Mouse (Mus musculus) midbrain, postnatal 0 days (tissue): Measurements from ENCODE around the gene Cacnb1. TPM values are rescaled to one million over a fixed set of nuclear protein-coding genes. Genes with fewer than 3 reads are reported as not detected.

ENCODE experiments used
- ATAC-seq: fragments of 200-750 bp; cut with Nextera tagmentation; 2 replicates; pipeline ENCODE4 v1.8.0; 2017; ENCODE audit warnings: moderate number of reproducible peaks, mild to moderate bottlenecking, moderate TSS enrichment, moderate library complexity; ENCODE audit not compliant: low FRiP score
- DNase-seq: peaks from one replicate; pipeline ENCODE4 v3.0.0-alpha.2; 2015; ENCODE audit warnings: low spot score
- H3K27ac ChIP-seq: fragments of 300-500 bp; sonication (generic); 2 replicates; pipeline ENCODE4 v1.5.1; 2014; ENCODE audit warnings: low read depth, mild to moderate bottlenecking, low read length, mixed read lengths
- H3K27me3 ChIP-seq: fragments of 300-500 bp; sonication (generic); 2 replicates; pipeline ENCODE4 v1.6.1; 2014; ENCODE audit warnings: low read length, control low read depth, mixed read lengths; ENCODE audit not compliant: insufficient read depth
- H3K36me3 ChIP-seq: fragments of 300-500 bp; sonication (generic); 2 replicates; pipeline ENCODE4 v1.6.1; 2014; ENCODE audit warnings: low read length, control low read depth, mixed read lengths; ENCODE audit not compliant: insufficient read depth
- H3K4me1 ChIP-seq: fragments of 300-500 bp; sonication (generic); 2 replicates; pipeline ENCODE4 v1.6.1; 2014; ENCODE audit warnings: mild to moderate bottlenecking, control low read depth, antibody characterized with exemption, low read length, mixed read lengths; ENCODE audit not compliant: insufficient read depth
- H3K4me2 ChIP-seq: fragments of 300-500 bp; sonication (generic); 2 replicates; pipeline ENCODE4 v1.6.1; 2014; ENCODE audit warnings: low read depth, mild to moderate bottlenecking, low read length, mixed read lengths; ENCODE audit not compliant: poor library complexity, severe bottlenecking
- H3K4me3 ChIP-seq: fragments of 300-500 bp; sonication (generic); 2 replicates; pipeline ENCODE4 v1.5.1; 2014; ENCODE audit warnings: low read depth, mild to moderate bottlenecking, low read length, moderate library complexity
- H3K9ac ChIP-seq: fragments of 300-500 bp; sonication (generic); replicated peaks from 2 replicates; pipeline ENCODE4 v1.6.1; 2014; ENCODE audit warnings: mild to moderate bottlenecking, low read length, moderate library complexity, mixed read lengths; ENCODE audit not compliant: poor library complexity, severe bottlenecking
- H3K9me3 ChIP-seq: fragments of 300-500 bp; sonication (generic); 2 replicates; pipeline ENCODE4 v1.6.1; 2016; ENCODE audit warnings: low read length, control low read depth
- CTCF ChIP-seq: IDR thresholded peaks from 2 replicates; pipeline ENCODE4 v1.5.1; 2016; ENCODE audit warnings: antibody characterized with exemption, mild to moderate bottlenecking
- WGBS: fragments of 180-500 bp; shearing (Covaris S2); extraction: QIAGEN DNeasy Blood & Tissue Kit; methylation state at CpG from one replicate; pipeline ENCODE4 v1.1.7; 2014; 5-methylcytosine and 5-hydroxymethylcytosine counted together
- polyA plus RNA-seq: library from polyadenylated mRNA; unstranded; fragments of >200 nt; fragmentation: Nextera tagmentation; extraction: Ambion mirVana; gene quantifications from 2 replicates; pipeline ENCODE4 v1.2.1, GENCODE M21; 2015
- total RNA-seq: library from RNA; depleted of rRNA; stranded (reverse); fragments of >200 nt; gene quantifications from 2 replicates; pipeline ENCODE4 v1.2.3, GENCODE M21; 2014

The Cacnb1 gene
- total and polyA plus RNA-seq, 2 experiments from 2014 or later, result 63.2 to 96.4 TPM

DNA sequence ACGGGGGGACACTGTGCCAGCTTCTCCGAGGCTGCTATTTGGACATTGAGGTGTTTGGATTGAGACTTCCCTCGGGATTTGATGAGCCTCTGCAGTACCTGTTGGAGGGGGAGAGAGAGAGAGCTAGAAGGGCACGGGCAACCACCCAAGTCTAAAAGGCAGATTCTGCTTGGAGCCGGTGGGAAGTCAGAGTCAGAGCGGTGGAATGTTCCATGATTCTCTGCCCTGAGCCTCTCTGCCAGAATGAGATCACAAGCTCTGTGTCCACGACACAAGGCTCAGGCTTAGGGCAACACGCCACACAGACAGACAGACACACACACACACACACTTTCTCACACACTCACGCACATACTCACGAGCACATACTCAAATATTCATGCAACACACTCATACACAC lies 17.1 kb downstream of the Cacnb1 start:
- TF ChIP-seq CTCF, result no peak
- Histone ChIP-seq H3K9me3 (no peaks in the 10 kb centered on the region), H3K9ac (no peak overlapping the region), H3K4me1 (no peaks in the 10 kb centered on the region), H3K27me3 (no peaks in the 10 kb centered on the region), H3K36me3 (peaks cover 52% of the 10 kb centered on the region), H3K4me3 (no peak overlapping the region), H3K27ac (no peak overlapping the region), H3K4me2 (no peak overlapping the region)
- DNase-seq (no peak), ATAC-seq (no peak)
- 81% methylated on average over 10 of the region's 10 CpGs for WGBS

- DNase-seq, result no peak
- Histone ChIP-seq H3K4me1 (no peaks in the 10 kb centered on the region), H3K27me3 (no peaks in the 10 kb centered on the region), H3K4me2 (no peak overlapping the region), H3K9ac (no peak overlapping the region), H3K36me3 (peaks cover 46% of the 10 kb centered on the region), H3K9me3 (no peaks in the 10 kb centered on the region), H3K27ac (no peak overlapping the region), H3K4me3 (no peak overlapping the region)
- no peak for ATAC-seq
- TF ChIP-seq CTCF, result no peak
- WGBS, result 56% methylated on average over 13 of the region's 13 CpGs
These were observed 17.8 kb downstream of the Cacnb1 start for GRCm38 (mm10) chr11:98005076-98005475.

DNA sequence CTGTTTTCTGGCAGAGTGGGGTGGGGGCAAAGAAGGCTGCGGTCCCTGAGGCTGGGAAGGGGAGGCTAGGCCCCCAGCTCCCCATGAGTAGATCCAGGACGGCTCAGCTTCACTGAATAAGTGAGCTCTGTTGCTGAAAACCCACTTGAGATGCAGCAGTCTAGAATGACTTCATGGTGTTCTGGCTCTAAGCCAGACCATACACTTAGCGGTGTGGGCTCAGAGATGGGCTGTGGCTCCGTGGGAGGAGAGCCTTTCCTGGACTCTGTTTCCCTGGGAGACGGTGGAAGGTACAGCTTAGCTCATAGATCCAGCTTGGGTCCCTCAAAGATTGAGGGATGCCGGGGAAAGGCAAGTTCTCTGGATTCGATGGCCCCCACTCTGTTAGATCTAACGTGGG lies 18.7 kb downstream of the Cacnb1 start:
- Histone ChIP-seq H3K36me3 (peaks cover 37% of the 10 kb centered on the region), H3K27me3 (no peaks in the 10 kb centered on the region), H3K4me3 (no peak overlapping the region), H3K4me2 (no peak overlapping the region), H3K9me3 (no peaks in the 10 kb centered on the region), H3K27ac (0 out of 2 replicates have a peak overlapping the region, but pooled peaks have one; percentile 12), H3K4me1 (no peaks in the 10 kb centered on the region), H3K9ac (no peak overlapping the region)
- ATAC-seq (no peak), DNase-seq (no peak)
- TF ChIP-seq CTCF, result no peak
- 69% methylated on average over 8 of the region's 8 CpGs for WGBS

DNA sequence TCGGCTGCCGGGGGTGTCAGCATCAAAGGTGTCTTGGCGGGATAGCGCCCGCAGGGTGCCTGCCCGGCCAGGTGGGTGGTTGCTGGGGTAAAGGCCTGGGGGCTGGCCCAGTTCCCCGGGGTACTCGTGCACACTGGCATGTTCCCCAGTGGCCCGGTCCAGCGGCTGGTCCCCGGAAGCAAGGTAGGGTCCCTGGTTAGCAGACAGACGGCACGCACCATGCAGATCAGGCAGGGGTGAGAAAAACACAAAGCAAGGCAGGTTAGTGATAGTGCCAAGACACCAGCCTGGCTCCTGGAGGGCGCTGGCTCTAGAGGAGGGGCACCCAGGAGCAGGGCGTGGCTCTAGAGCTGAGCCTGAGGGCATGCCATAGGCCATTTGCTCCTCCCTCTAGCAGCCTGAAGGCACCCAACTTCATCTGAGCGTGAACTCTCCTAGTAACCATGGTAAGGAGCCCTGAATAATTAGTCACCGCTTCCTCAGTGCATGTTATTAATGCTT lies 19.6 kb downstream of the Cacnb1 start:
- Histone ChIP-seq H3K4me2 (no peak overlapping the region), H3K4me1 (no peaks in the 10 kb centered on the region), H3K4me3 (no peak overlapping the region), H3K27me3 (no peaks in the 10 kb centered on the region), H3K9ac (no peak overlapping the region), H3K36me3 (peaks cover 32% of the 10 kb centered on the region), H3K27ac (no peak overlapping the region), H3K9me3 (no peaks in the 10 kb centered on the region)
- no peak for TF ChIP-seq CTCF
- WGBS, result 47% methylated on average over 17 of the region's 17 CpGs
- ATAC-seq (no peak), DNase-seq (no peak)

- H3K27me3 ChIP-seq, result no peaks in the 10 kb centered on the region
- peak; percentile 78 for DNase-seq
- TF ChIP-seq CTCF, result peak; percentile 80
- no peaks in the 10 kb centered on the region for H3K9me3 ChIP-seq
- no peak overlapping the region for H3K4me3 ChIP-seq
- H3K27ac ChIP-seq, result no peak overlapping the region
- no peaks in the 10 kb centered on the region for H3K4me1 ChIP-seq
- WGBS, result 25% methylated on average over 12 of the region's 12 CpGs
- H3K4me2 ChIP-seq, result no peak overlapping the region
- H3K9ac ChIP-seq, result no peak overlapping the region
- H3K36me3 ChIP-seq, result peaks cover 30% of the 10 kb centered on the region
- ATAC-seq, result no peak
These were observed 20.2 kb downstream of the Cacnb1 start for GRCm38 (mm10) chr11:98002627-98003026.

- Histone ChIP-seq H3K36me3 (peaks cover 25% of the 10 kb centered on the region), H3K4me3 (no peak overlapping the region), H3K9ac (no peak overlapping the region), H3K27me3 (no peaks in the 10 kb centered on the region), H3K27ac (no peak overlapping the region), H3K4me2 (no peak overlapping the region), H3K4me1 (no peaks in the 10 kb centered on the region), H3K9me3 (no peaks in the 10 kb centered on the region)
- ATAC-seq, result no peak
- TF ChIP-seq CTCF, result no peak
- 68% methylated on average over 6 of the region's 6 CpGs for WGBS
- DNase-seq, result no peak
These were observed 20.8 kb downstream of the Cacnb1 start for GRCm38 (mm10) chr11:98001986-98002385.
